In genomic region chr6:46575055-46575454, GRCm38 (mm10) we compare ENCODE assay signal across 13 mouse cellular contexts.
"Had no signal": no experiment of that assay in that cellular context is flagged by ENCODE, and none has a peak within 500 bp of the region (broad histone marks: within the 10 kb centered on the region; RNA-seq: fewer than 3 reads in every experiment).

No protein-coding gene starts in this region.

- H3K9me3 ChIP-seq: limb, embryonic 12.5 days; midbrain, embryonic 15.5 days; neural tube, embryonic 12.5 days had no signal

- H3K27me3 ChIP-seq: limb, embryonic 12.5 days; liver, embryonic 13.5 days; midbrain, embryonic 15.5 days; neural tube, embryonic 12.5 days had no signal

- H3K36me3 ChIP-seq: limb, embryonic 12.5 days; liver, embryonic 13.5 days; midbrain, embryonic 15.5 days; neural tube, embryonic 12.5 days had no signal

- H3K4me2 ChIP-seq: limb, embryonic 12.5 days; liver, embryonic 13.5 days; midbrain, embryonic 11.5 days; midbrain, embryonic 15.5 days; neural tube, embryonic 12.5 days had no signal

- H3K4me3 ChIP-seq: left cerebral cortex, adult 2 months; limb, embryonic 12.5 days; liver, embryonic 13.5 days; midbrain, embryonic 15.5 days; neural tube, embryonic 12.5 days had no signal

- H3K4me1 ChIP-seq: limb, embryonic 12.5 days; liver, embryonic 13.5 days; midbrain, embryonic 15.5 days; neural tube, embryonic 12.5 days had no signal

- ATAC-seq: liver, postnatal 0 days; lung, postnatal 0 days; midbrain, embryonic 15.5 days had no signal

- H3K27ac ChIP-seq: left cerebral cortex, adult 2 months; limb, embryonic 12.5 days; liver, embryonic 13.5 days; midbrain, embryonic 15.5 days; neural tube, embryonic 12.5 days; stomach, postnatal 0 days had no signal

- H3K9ac ChIP-seq: limb, embryonic 12.5 days; liver, embryonic 13.5 days; liver, postnatal 0 days; midbrain, embryonic 15.5 days; neural tube, embryonic 12.5 days had no signal

- DNase-seq: kidney, postnatal 25 days; liver; liver, embryonic 13.5 days; liver, postnatal 0 days; lung, postnatal 36 days; thymus, postnatal 4 days had no signal
